Mouse (Mus musculus) liver, postnatal 0 days (tissue): ENCODE measurements around the gene Cyb561d2. TPM values are rescaled to one million over a fixed set of nuclear protein-coding genes. Genes with fewer than 3 reads are reported as not detected.

Experiments
- ATAC-seq: fragments of 200-750 bp; cut with Nextera tagmentation; 2 replicates; pipeline ENCODE4 v1.8.0; 2017; ENCODE audit warnings: mild to moderate bottlenecking, moderate library complexity
- DNase-seq: peaks from one replicate; pipeline ENCODE4 v3.0.0-alpha.2; 2016
- H3K27ac ChIP-seq: fragments of 300-500 bp; sonication (generic); 2 replicates; pipeline ENCODE4 v1.5.1; 2014; ENCODE audit warnings: antibody characterized with exemption, moderate library complexity, mild to moderate bottlenecking, low read depth
- H3K27me3 ChIP-seq: fragments of 300-500 bp; sonication (generic); 2 replicates; pipeline ENCODE4 v1.6.1; 2014; ENCODE audit warnings: low read length, control low read depth, mixed read lengths; ENCODE audit not compliant: insufficient read depth
- H3K36me3 ChIP-seq: fragments of 300-500 bp; sonication (generic); replicated peaks from 2 replicates; pipeline ENCODE4 v1.6.1; 2014; ENCODE audit warnings: mild to moderate bottlenecking, control low read depth, low read length, moderate library complexity, mixed read lengths; ENCODE audit not compliant: insufficient read depth
- H3K4me1 ChIP-seq: fragments of 300-500 bp; sonication (generic); 2 replicates; pipeline ENCODE4 v1.6.1; 2014; ENCODE audit warnings: antibody characterized with exemption, mild to moderate bottlenecking, control low read depth; ENCODE audit not compliant: insufficient read depth
- H3K4me2 ChIP-seq: fragments of 300-500 bp; sonication (generic); 2 replicates; pipeline ENCODE4 v1.6.1; 2014; ENCODE audit warnings: low read depth, mild to moderate bottlenecking, low read length, moderate library complexity, mixed read lengths
- H3K4me3 ChIP-seq: fragments of 300-500 bp; sonication (generic); 2 replicates; pipeline ENCODE4 v1.5.1; 2014; ENCODE audit warnings: low read depth, low read length
- H3K9ac ChIP-seq: fragments of 300-500 bp; sonication (generic); replicated peaks from 2 replicates; pipeline ENCODE4 v1.6.1; 2014; ENCODE audit warnings: mild to moderate bottlenecking, moderate library complexity
- H3K9me3 ChIP-seq: fragments of 300-500 bp; sonication (generic); 2 replicates; pipeline ENCODE4 v1.6.1; 2016; ENCODE audit warnings: mild to moderate bottlenecking, control low read depth, low read length, mixed read lengths
- CTCF ChIP-seq: sonication (generic); IDR thresholded peaks from 2 replicates; pipeline ENCODE4 v1.5.1; 2016; ENCODE audit warnings: antibody characterized with exemption, low read depth
- EP300 ChIP-seq: IDR thresholded peaks from 2 replicates; pipeline ENCODE4 v1.6.1; 2016; ENCODE audit warnings: antibody characterized with exemption, low read depth, mild to moderate bottlenecking
- WGBS: fragments of 180-500 bp; shearing (Covaris S2); extraction: QIAGEN DNeasy Blood & Tissue Kit; methylation state at CpG from one replicate; pipeline ENCODE4 v1.1.7; 2014; ENCODE audit not compliant: insufficient replicate concordance; 5-methylcytosine and 5-hydroxymethylcytosine counted together
- polyA plus RNA-seq: library from polyadenylated mRNA; unstranded; fragments of >200 nt; fragmentation: Nextera tagmentation; extraction: Ambion mirVana; gene quantifications from 2 replicates; pipeline ENCODE4 v1.2.1, GENCODE M21; 2015

Cyb561d2 gene
- polyA plus RNA-seq, 1 experiment from 2014 or later: 18.5 TPM

GRCm38 (mm10) chr9:107521711-107522399 lies 20.1 kb downstream of the Cyb561d2 start:
- no peaks in the 10 kb centered on the region for H3K36me3 ChIP-seq
- no peak overlapping the region; the same call in 1 of the 2 replicates for H3K9ac ChIP-seq
- no peak overlapping the region for H3K4me3 ChIP-seq
- WGBS: 20% methylated on average over 25 of the region's 25 CpGs
- peak overlapping the region; percentile 44 for H3K4me2 ChIP-seq
- H3K27me3 ChIP-seq: peaks cover 31% of the 10 kb centered on the region
- peaks cover 9% of the 10 kb centered on the region for H3K4me1 ChIP-seq
- no peak for TF ChIP-seq CTCF
- no peak for TF ChIP-seq EP300
- no peak for ATAC-seq
- H3K9me3 ChIP-seq: no peaks in the 10 kb centered on the region
- DNase-seq: no peak
- H3K27ac ChIP-seq: no peak overlapping the region

- no peaks in the 10 kb centered on the region for H3K9me3 ChIP-seq
- no peak overlapping the region for H3K4me2 ChIP-seq
- no peak for DNase-seq
- no peak for ATAC-seq
- H3K27ac ChIP-seq: no peak overlapping the region
- 44% methylated on average over 5 of the region's 5 CpGs for WGBS
- no peak overlapping the region for H3K4me3 ChIP-seq
- no peak for TF ChIP-seq CTCF
- no peak for TF ChIP-seq EP300
- peaks cover 24% of the 10 kb centered on the region for H3K27me3 ChIP-seq
- H3K4me1 ChIP-seq: peaks cover 3% of the 10 kb centered on the region; the same call in 1 of the 2 replicates
- H3K9ac ChIP-seq: no peak overlapping the region
- no peaks in the 10 kb centered on the region for H3K36me3 ChIP-seq
Observed at GRCm38 (mm10) chr9:107521190-107521589, 20.8 kb downstream of the Cyb561d2 start.

- H3K4me3 ChIP-seq: no peak overlapping the region
- no peak for TF ChIP-seq EP300
- no peak for TF ChIP-seq CTCF
- peaks cover 2% of the 10 kb centered on the region; the same call in 1 of the 2 replicates for H3K4me1 ChIP-seq
- H3K9me3 ChIP-seq: no peaks in the 10 kb centered on the region
- 67% methylated on average over 6 of the region's 6 CpGs for WGBS
- no peak overlapping the region for H3K27ac ChIP-seq
- ATAC-seq: no peak
- H3K27me3 ChIP-seq: peaks cover 16% of the 10 kb centered on the region
- no peak for DNase-seq
- H3K4me2 ChIP-seq: no peak overlapping the region
- no peak overlapping the region for H3K9ac ChIP-seq
- no peaks in the 10 kb centered on the region for H3K36me3 ChIP-seq
Observed at GRCm38 (mm10) chr9:107520331-107520730, 21.7 kb downstream of the Cyb561d2 start.

- Histone ChIP-seq H3K36me3 (no peaks in the 10 kb centered on the region), H3K9me3 (no peaks in the 10 kb centered on the region), H3K4me1 (no peaks in the 10 kb centered on the region), H3K9ac (no peak overlapping the region), H3K27me3 (no peaks in the 10 kb centered on the region), H3K4me2 (no peak overlapping the region), H3K4me3 (no peak overlapping the region), H3K27ac (no peak overlapping the region)
- TF ChIP-seq CTCF (peak; percentile 100), EP300 (no peak)
- peak; percentile 44 for ATAC-seq
- WGBS: 21% methylated on average over 14 of the region's 14 CpGs
- peak; percentile 89 for DNase-seq
Observed at GRCm38 (mm10) chr9:107514303-107514955, 27.6 kb downstream of the Cyb561d2 start.

- no peak overlapping the region for H3K27ac ChIP-seq
- no peaks in the 10 kb centered on the region for H3K9me3 ChIP-seq
- no peak for DNase-seq
- no peak for ATAC-seq
- H3K9ac ChIP-seq: no peak overlapping the region
- TF ChIP-seq EP300 (no peak), CTCF (no peak)
- H3K4me3 ChIP-seq: no peak overlapping the region
- no peaks in the 10 kb centered on the region for H3K4me1 ChIP-seq
- 76% methylated on average over 16 of the region's 16 CpGs for WGBS
- no peak overlapping the region for H3K4me2 ChIP-seq
- H3K36me3 ChIP-seq: no peaks in the 10 kb centered on the region
- no peaks in the 10 kb centered on the region for H3K27me3 ChIP-seq
Observed at GRCm38 (mm10) chr9:107512326-107512725, 29.7 kb downstream of the Cyb561d2 start.

- Histone ChIP-seq H3K9ac (no peak overlapping the region), H3K27ac (no peak overlapping the region), H3K4me2 (no peak overlapping the region), H3K9me3 (no peaks in the 10 kb centered on the region), H3K36me3 (no peaks in the 10 kb centered on the region), H3K27me3 (no peaks in the 10 kb centered on the region), H3K4me1 (no peaks in the 10 kb centered on the region), H3K4me3 (no peak overlapping the region)
- no peak for TF ChIP-seq CTCF
- TF ChIP-seq EP300: no peak
- ATAC-seq (no peak), DNase-seq (no peak)
- 68% methylated on average over 8 of the region's 8 CpGs for WGBS
Observed at GRCm38 (mm10) chr9:107511436-107511835, 30.6 kb downstream of the Cyb561d2 start.
